28 mouse cellular contexts compared by ENCODE assay signal in genomic region chr7:70410350-70410749, GRCm38 (mm10). TPM values are rescaled to one million over a fixed set of nuclear protein-coding genes. Genes with fewer than 3 reads are reported as not detected.
A peak's percentile ranks its signal among the peaks of the same experiment; 100 is the strongest.
DNase-seq lines count a peak whose midpoint lies in the region; ATAC-seq and TF ChIP-seq lines count a peak whose summit lies in the region.
"Had no signal": no experiment of that assay in that cellular context is flagged by ENCODE, and none has a peak within 500 bp of the region (broad histone marks: within the 10 kb centered on the region; RNA-seq: fewer than 3 reads in every experiment).

No protein-coding gene starts in this region.

- no peak for TF ChIP-seq EP300 in heart, postnatal 0 days (IDR thresholded peaks at IDR 0.05; ENCODE audit: low read depth)

- no peaks in the 10 kb centered on the region for H3K9me3 ChIP-seq in heart, embryonic 13.5 days
- H3K9me3 ChIP-seq in heart, postnatal 0 days (replicated peaks; ENCODE audit: control insufficient read depth, low read length) = no peaks in the 10 kb centered on the region
- H3K9me3 ChIP-seq: hindbrain, embryonic 15.5 days; intestine, embryonic 15.5 days; limb, embryonic 12.5 days had no signal

- intact Hi-C loops in gastrocnemius, adult 2 months (cut with DNase I) = no loop called here
- intact Hi-C loops in gastrocnemius, postnatal 36 days (cut with DNase I) = no loop called here

- WGBS in heart, embryonic 13.5 days = 33% methylated on average over 3 of the region's 3 CpGs
- WGBS in heart, postnatal 0 days = 19% methylated on average over 3 of the region's 3 CpGs

- H3K9ac ChIP-seq in heart, embryonic 13.5 days = no peak overlapping the region
- no peak overlapping the region for H3K9ac ChIP-seq in heart, postnatal 0 days (replicated peaks; ENCODE audit: low read depth, low read length)
- H3K9ac ChIP-seq: hindbrain, embryonic 15.5 days; intestine, embryonic 15.5 days; limb, embryonic 12.5 days; liver, embryonic 13.5 days had no signal

- DNase-seq in gastrocnemius, adult 2 months = peak; percentile 23
- no peak for DNase-seq in gastrocnemius, postnatal 36 days
- no peak for DNase-seq in heart, adult 8-10 months (ENCODE audit: low spot score)
- DNase-seq in heart, postnatal 0 days (ENCODE audit: low spot score) = no peak
- peak; percentile 67 for DNase-seq in testis, postnatal 14 days (ENCODE audit: low spot score)
- no peak for DNase-seq in ovary, postnatal 36 days (ENCODE audit: low spot score)
- no peak for DNase-seq in kidney, adult 9 months
- DNase-seq: adrenal gland, postnatal 25 days; cerebellum, adult 9-10 months; gastrocnemius, postnatal 10 days; kidney, postnatal 25 days; liver, embryonic 13.5 days; lung, adult 2 months; lung, postnatal 14 days; right cerebral cortex, postnatal 14 days; spleen, adult 18-20 months; thymus, adult 18-20 months; thymus, postnatal 36 days had no signal

- no peak for TF ChIP-seq CTCF in gastrocnemius, adult 2 months (IDR thresholded peaks at IDR 0.05)
- no peak for TF ChIP-seq CTCF in heart, postnatal 0 days (IDR thresholded peaks at IDR 0.05; ENCODE audit: low read depth)

- H3K27ac ChIP-seq in gastrocnemius, adult 2 months = peak overlapping the region; percentile 83
- no peak overlapping the region for H3K27ac ChIP-seq in heart, embryonic 13.5 days (replicated peaks)
- H3K27ac ChIP-seq in heart, postnatal 0 days (ENCODE audit: low read depth) = no peak overlapping the region
- H3K27ac ChIP-seq: hindbrain, embryonic 15.5 days; intestine, embryonic 15.5 days; limb, embryonic 12.5 days; liver, embryonic 13.5 days had no signal

- no peaks in the 10 kb centered on the region for H3K27me3 ChIP-seq in heart, embryonic 13.5 days (replicated peaks)
- no peaks in the 10 kb centered on the region for H3K27me3 ChIP-seq in heart, postnatal 0 days (ENCODE audit: control insufficient read depth, insufficient read depth, low read length)
- H3K27me3 ChIP-seq: hindbrain, embryonic 15.5 days; intestine, embryonic 15.5 days; limb, embryonic 12.5 days; liver, embryonic 13.5 days had no signal

- H3K36me3 ChIP-seq in heart, embryonic 13.5 days = peaks cover 13% of the 10 kb centered on the region; the same call in 1 of the 2 replicates
- no peaks in the 10 kb centered on the region; the same call in 1 of the 2 replicates for H3K36me3 ChIP-seq in heart, postnatal 0 days (replicated peaks; ENCODE audit: control insufficient read depth, insufficient read depth, low read length)
- H3K36me3 ChIP-seq: hindbrain, embryonic 15.5 days; intestine, embryonic 15.5 days; liver, embryonic 13.5 days had no signal

- H3K4me1 ChIP-seq in heart, embryonic 13.5 days = peaks cover 13% of the 10 kb centered on the region
- H3K4me1 ChIP-seq in heart, postnatal 0 days (ENCODE audit: control insufficient read depth, insufficient read depth) = peaks cover 6% of the 10 kb centered on the region; the same call in 1 of the 2 replicates
- H3K4me1 ChIP-seq: hindbrain, embryonic 15.5 days; intestine, embryonic 15.5 days; liver, embryonic 13.5 days had no signal

- ATAC-seq in heart, embryonic 13.5 days (ENCODE audit: extremely low read depth, insufficient number of reproducible peaks, low FRiP score, low TSS enrichment) = no peak
- peak; percentile 14; the same call in 1 of the 2 replicates for ATAC-seq in heart, postnatal 0 days (ENCODE audit: insufficient read depth, low read depth)
- ATAC-seq: CD4-positive, CD25-positive, alpha-beta regulatory T cell, adult 4 months; forebrain, embryonic 14.5 days; intestine, embryonic 15.5 days had no signal

- peak overlapping the region; percentile 52 for H3K4me2 ChIP-seq in heart, embryonic 13.5 days
- peak overlapping the region; percentile 15; the same call in 1 of the 2 replicates for H3K4me2 ChIP-seq in heart, postnatal 0 days (ENCODE audit: low read depth, low read length)
- H3K4me2 ChIP-seq: hindbrain, embryonic 15.5 days; intestine, embryonic 15.5 days; limb, embryonic 12.5 days; liver, embryonic 13.5 days; midbrain, embryonic 11.5 days had no signal

- H3K4me3 ChIP-seq in gastrocnemius, adult 2 months = no peak overlapping the region
- H3K4me3 ChIP-seq in heart, embryonic 13.5 days = no peak overlapping the region
- H3K4me3 ChIP-seq in heart, postnatal 0 days (ENCODE audit: low read depth, low read length) = no peak overlapping the region
- H3K4me3 ChIP-seq: hindbrain, embryonic 15.5 days; intestine, embryonic 15.5 days; limb, embryonic 12.5 days; liver, embryonic 13.5 days had no signal

RNA-seq across cellular contexts. Expression of gene Nr2f2, which starts 43.8 kb away (rescaled TPM):
- total RNA-seq in gastrocnemius, adult 2 months (2021) = 10 to 100 TPM; 15.8 to 16.2 TPM
- total RNA-seq in gastrocnemius, postnatal 36 days (2021) = 10 to 100 TPM; 12.7 to 19.4 TPM
- 24.5 and 27.3 TPM in 2 replicates for polyA plus RNA-seq in heart, embryonic 13.5 days (2015; fragmentation: Nextera tagmentation; extraction: Ambion mirVana)
- total RNA-seq in heart, adult 8-10 months (2022) = 10 to 100 TPM; 12.5 to 23.1 (median 20.3) TPM
- total RNA-seq in heart, postnatal 0 days (2014; rRNA removed; ENCODE audit: low replicate concordance) = 7.5 and 8.3 TPM in 2 replicates
- 18.2 and 18.9 TPM in 2 replicates for polyA plus RNA-seq in heart, postnatal 0 days (2015; fragmentation: Nextera tagmentation; extraction: Ambion mirVana)
- total RNA-seq: hematopoietic stem cell, adult 5-6 weeks; megakaryocyte progenitor cell, adult 5-6 weeks; monocyte, adult 5-6 weeks had no signal
- polyA plus RNA-seq: CD4-positive, CD25-positive, alpha-beta regulatory T cell, adult 4 months had no signal

Comparison
In these comparisons a context has a peak if more than half of its experiments do, and no peak if none do; other contexts are left out.
1. DNase-seq: peak in gastrocnemius, adult 2 months (single experiment) and testis, postnatal 14 days (single experiment); none in gastrocnemius, postnatal 36 days (0 of 2), heart, adult 8-10 months (single experiment), heart, postnatal 0 days (single experiment), ovary, postnatal 36 days (single experiment) and kidney, adult 9 months (single experiment).